Mouse (Mus musculus) stomach, embryonic 14.5 days (tissue): ENCODE results near the gene Mroh2a. TPM values are rescaled to one million over a fixed set of nuclear protein-coding genes. Genes with fewer than 3 reads are reported as not detected.

Source experiments
- ATAC-seq: fragments of 200-750 bp; cut with Nextera tagmentation; 2 replicates; pipeline ENCODE4 v1.8.0; 2017; ENCODE audit warnings: low read depth, moderate TSS enrichment; ENCODE audit not compliant: insufficient number of reproducible peaks, insufficient read depth, low FRiP score
- H3K27ac ChIP-seq: fragments of 300-500 bp; sonication (generic); 2 replicates; pipeline ENCODE4 v1.5.1; 2014; ENCODE audit warnings: mild to moderate bottlenecking, low read length, moderate library complexity, mixed read lengths
- H3K27me3 ChIP-seq: fragments of 300-500 bp; sonication (generic); 2 replicates; pipeline ENCODE4 v1.6.1; 2014; ENCODE audit warnings: low read length, control low read depth, mixed read lengths; ENCODE audit not compliant: control insufficient read depth, insufficient read depth
- H3K36me3 ChIP-seq: fragments of 300-500 bp; sonication (generic); 2 replicates; pipeline ENCODE4 v1.6.1; 2014; ENCODE audit warnings: mild to moderate bottlenecking, control low read depth, low read length, moderate library complexity, mixed read lengths; ENCODE audit not compliant: control insufficient read depth, insufficient read depth
- H3K4me1 ChIP-seq: fragments of 300-500 bp; sonication (generic); 2 replicates; pipeline ENCODE4 v1.6.1; 2014; ENCODE audit warnings: low read length, control low read depth, mixed read lengths; ENCODE audit not compliant: control insufficient read depth, insufficient read depth
- H3K4me2 ChIP-seq: fragments of 300-500 bp; sonication (generic); replicated peaks from 2 replicates; pipeline ENCODE4 v1.6.1; 2014; ENCODE audit warnings: low read depth, low read length, control low read depth
- H3K4me3 ChIP-seq: fragments of 300-500 bp; sonication (generic); 2 replicates; pipeline ENCODE4 v1.5.1; 2014; ENCODE audit warnings: low read depth, low read length, control low read depth
- H3K9ac ChIP-seq: fragments of 300-500 bp; sonication (generic); replicated peaks from 2 replicates; pipeline ENCODE4 v1.6.1; 2014; ENCODE audit warnings: low read depth, mild to moderate bottlenecking, control low read depth, low read length, moderate library complexity, mixed read lengths
- H3K9me3 ChIP-seq: fragments of 300-500 bp; sonication (generic); 2 replicates; pipeline ENCODE4 v1.6.1; 2016; ENCODE audit warnings: low read depth, low read length, control low read depth; ENCODE audit not compliant: control insufficient read depth
- WGBS: fragments of 180-500 bp; shearing (Covaris S2); extraction: QIAGEN DNeasy Blood & Tissue Kit; methylation state at CpG from one replicate; pipeline ENCODE4 v1.1.7; 2014; 5-methylcytosine and 5-hydroxymethylcytosine counted together
- polyA plus RNA-seq: library from polyadenylated mRNA; unstranded; fragments of >200 nt; fragmentation: Nextera tagmentation; extraction: Ambion mirVana; gene quantifications from 2 replicates; pipeline ENCODE4 v1.2.1, GENCODE M21; 2014

Gene Mroh2a
- polyA plus RNA-seq, 1 experiment from 2014 or later, result 1.9 TPM

DNA sequence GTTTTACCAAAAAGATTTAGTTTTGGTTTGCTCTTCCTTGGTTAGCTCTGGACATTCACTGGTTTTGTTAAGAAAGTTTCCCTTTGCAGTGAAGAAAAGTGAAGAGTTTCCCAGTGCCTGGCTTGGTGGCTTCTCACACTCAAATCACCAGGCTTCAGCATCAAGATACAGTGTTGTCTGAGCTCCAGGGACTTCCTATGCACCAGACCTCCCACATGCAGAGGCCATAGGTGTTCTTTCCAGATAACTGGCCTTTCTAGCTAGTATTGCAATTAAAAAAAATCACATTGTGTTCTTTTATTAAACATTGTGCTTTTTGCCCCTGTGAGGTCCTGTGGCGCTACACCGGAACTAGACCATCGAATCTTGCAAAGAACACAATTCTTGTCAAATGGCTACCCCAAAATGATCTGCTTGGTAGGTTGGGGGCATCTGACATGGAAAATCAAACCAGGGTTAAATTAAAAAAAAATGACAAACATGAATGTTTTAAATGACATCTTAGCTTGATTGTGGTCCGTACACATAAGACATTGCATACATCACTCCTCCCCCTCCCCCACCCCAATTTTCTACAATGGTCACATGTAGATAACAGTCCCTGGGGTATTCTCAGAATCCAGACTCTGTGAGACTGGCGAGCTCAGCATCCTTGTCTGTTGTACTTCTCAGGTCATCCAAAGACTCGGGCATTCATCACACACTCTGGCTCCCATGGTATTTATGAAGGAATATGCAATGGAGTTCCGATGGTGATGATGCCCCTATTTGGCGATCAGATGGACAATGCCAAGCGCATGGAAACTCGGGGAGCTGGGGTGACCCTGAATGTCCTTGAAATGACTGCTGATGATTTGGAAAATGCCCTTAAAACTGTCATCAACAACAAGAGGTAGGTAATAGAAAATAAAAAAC, 11.1 kb upstream of the Mroh2a start:
- no peak for ATAC-seq
- no peak overlapping the region for H3K4me3 ChIP-seq
- no peaks in the 10 kb centered on the region for H3K36me3 ChIP-seq
- no peak overlapping the region for H3K9ac ChIP-seq
- no peaks in the 10 kb centered on the region for H3K4me1 ChIP-seq
- H3K4me2 ChIP-seq, result no peak overlapping the region
- H3K27me3 ChIP-seq, result no peaks in the 10 kb centered on the region
- no peak overlapping the region for H3K27ac ChIP-seq
- H3K9me3 ChIP-seq, result peaks cover 60% of the 10 kb centered on the region
- 73% methylated on average over 10 of the region's 10 CpGs for WGBS

DNA sequence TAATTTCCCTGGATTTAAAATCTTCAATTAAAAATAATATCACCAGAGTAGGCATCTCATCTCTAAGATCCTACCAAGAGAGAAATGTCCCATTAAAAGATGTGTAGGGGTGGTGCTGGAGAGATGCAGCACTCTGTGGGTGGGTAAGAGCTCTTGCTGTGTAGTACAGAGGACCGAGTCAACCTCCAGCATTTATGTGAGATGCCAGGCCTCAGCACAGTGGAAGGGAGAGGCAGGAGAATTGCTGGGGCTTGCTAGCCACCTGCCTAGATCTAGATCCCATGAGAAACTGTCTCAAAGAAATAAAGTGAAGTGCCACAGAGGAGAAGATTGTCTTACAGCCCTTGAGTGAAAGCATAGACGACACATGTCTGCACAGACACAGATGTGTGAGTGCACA, 10.2 kb upstream of the Mroh2a start:
- Histone ChIP-seq H3K4me2 (no peak overlapping the region), H3K4me3 (no peak overlapping the region), H3K9ac (no peak overlapping the region), H3K27ac (no peak overlapping the region), H3K36me3 (no peaks in the 10 kb centered on the region), H3K27me3 (no peaks in the 10 kb centered on the region), H3K4me1 (no peaks in the 10 kb centered on the region), H3K9me3 (peaks cover 57% of the 10 kb centered on the region)
- WGBS, result 60% methylated on average over 2 of the region's 2 CpGs
- ATAC-seq, result no peak

DNA sequence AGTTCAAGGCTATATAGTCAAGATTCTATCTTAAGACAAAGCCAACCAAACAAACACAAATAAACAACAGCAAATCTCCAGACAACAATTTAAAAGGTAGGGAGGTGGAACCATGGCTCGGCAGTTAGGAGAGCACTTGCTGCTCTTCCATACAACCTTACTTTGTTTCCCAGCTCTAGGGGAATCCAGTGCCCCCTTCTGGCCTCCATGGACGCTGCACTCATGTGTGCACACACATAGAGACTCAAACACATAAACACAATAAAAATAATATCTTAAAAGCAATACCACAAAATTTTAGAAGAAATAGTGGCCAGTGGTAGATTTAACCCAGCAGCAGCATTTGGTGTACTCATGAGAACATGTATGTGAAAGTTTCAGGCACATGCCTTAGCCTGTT, 9.6 kb upstream of the Mroh2a start:
- H3K9me3 ChIP-seq, result peaks cover 53% of the 10 kb centered on the region
- no peaks in the 10 kb centered on the region for H3K27me3 ChIP-seq
- H3K4me3 ChIP-seq, result no peak overlapping the region
- H3K4me1 ChIP-seq, result no peaks in the 10 kb centered on the region
- ATAC-seq, result no peak
- H3K27ac ChIP-seq, result no peak overlapping the region
- H3K4me2 ChIP-seq, result no peak overlapping the region
- H3K36me3 ChIP-seq, result no peaks in the 10 kb centered on the region
- WGBS, result 62% methylated on average over 2 of the region's 2 CpGs
- no peak overlapping the region for H3K9ac ChIP-seq

DNA sequence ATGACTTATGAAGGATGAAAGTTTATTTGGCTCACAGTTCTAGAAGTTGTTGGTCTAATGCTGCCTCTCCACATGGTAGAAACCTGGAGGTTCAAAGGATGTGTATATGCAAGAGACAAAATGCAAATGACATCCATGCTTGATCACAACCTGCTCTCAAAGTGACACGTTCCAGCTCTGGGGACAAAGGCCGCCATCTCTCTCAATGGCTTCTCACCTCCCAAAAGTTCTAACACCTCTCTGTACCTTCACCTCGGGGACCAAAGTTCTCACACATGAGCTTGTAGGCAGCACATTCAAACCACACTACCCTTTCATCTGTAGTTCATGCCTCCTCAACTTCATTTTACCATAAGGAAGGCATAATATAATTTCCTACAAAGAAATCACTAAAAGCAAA, 9.2 kb upstream of the Mroh2a start:
- H3K4me1 ChIP-seq, result no peaks in the 10 kb centered on the region
- H3K9ac ChIP-seq, result no peak overlapping the region
- H3K27me3 ChIP-seq, result no peaks in the 10 kb centered on the region
- no peak overlapping the region for H3K4me3 ChIP-seq
- no peaks in the 10 kb centered on the region for H3K36me3 ChIP-seq
- H3K27ac ChIP-seq, result no peak overlapping the region
- 42% methylated on average over 3 of the region's 3 CpGs for WGBS
- H3K9me3 ChIP-seq, result peaks cover 51% of the 10 kb centered on the region
- no peak for ATAC-seq
- H3K4me2 ChIP-seq, result no peak overlapping the region

DNA sequence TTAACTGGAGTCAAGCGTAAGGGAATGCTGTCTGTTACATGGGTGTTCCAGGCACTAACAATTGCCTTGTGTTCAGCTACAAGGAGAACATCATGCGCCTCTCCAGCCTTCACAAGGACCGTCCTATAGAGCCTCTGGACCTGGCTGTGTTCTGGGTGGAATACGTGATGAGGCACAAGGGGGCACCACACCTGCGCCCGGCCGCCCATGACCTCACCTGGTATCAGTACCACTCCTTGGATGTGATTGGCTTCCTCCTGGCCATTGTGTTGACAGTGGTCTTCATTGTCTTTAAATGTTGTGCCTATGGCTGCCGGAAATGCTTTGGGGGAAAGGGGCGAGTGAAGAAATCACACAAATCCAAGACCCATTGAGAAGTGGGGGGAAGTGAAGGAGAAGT, 8.7 kb upstream of the Mroh2a start:
- WGBS, result 75% methylated on average over 9 of the region's 9 CpGs
- H3K9me3 ChIP-seq, result peaks cover 46% of the 10 kb centered on the region
- H3K4me2 ChIP-seq, result no peak overlapping the region
- H3K4me3 ChIP-seq, result no peak overlapping the region
- no peak overlapping the region for H3K9ac ChIP-seq
- H3K27ac ChIP-seq, result no peak overlapping the region
- no peaks in the 10 kb centered on the region for H3K27me3 ChIP-seq
- no peaks in the 10 kb centered on the region for H3K36me3 ChIP-seq
- no peaks in the 10 kb centered on the region for H3K4me1 ChIP-seq
- ATAC-seq, result no peak

DNA sequence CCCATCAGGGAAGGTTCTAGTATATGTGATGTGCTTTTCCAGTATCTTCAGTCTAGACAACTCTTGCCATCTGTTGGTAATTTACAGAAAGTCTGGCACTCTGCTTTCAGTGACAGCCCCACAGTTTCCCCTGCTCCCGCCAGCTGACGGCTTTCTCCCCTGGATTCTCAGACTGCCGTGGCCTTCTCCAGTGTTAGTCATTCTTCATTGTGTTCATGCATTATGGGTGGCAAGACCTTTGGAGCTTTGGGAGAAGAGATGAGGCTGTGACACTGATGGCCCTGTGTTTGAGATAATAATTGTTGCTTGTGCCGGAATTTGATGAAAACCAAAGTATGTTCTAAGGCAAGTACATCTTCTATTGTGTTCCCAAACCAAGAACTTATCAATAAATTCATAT, 8.2 kb upstream of the Mroh2a start:
- peaks cover 41% of the 10 kb centered on the region for H3K9me3 ChIP-seq
- H3K9ac ChIP-seq, result no peak overlapping the region
- H3K4me1 ChIP-seq, result no peaks in the 10 kb centered on the region
- H3K27me3 ChIP-seq, result no peaks in the 10 kb centered on the region
- H3K36me3 ChIP-seq, result no peaks in the 10 kb centered on the region
- ATAC-seq, result no peak
- H3K4me2 ChIP-seq, result no peak overlapping the region
- no peak overlapping the region for H3K4me3 ChIP-seq
- H3K27ac ChIP-seq, result no peak overlapping the region
- 49% methylated on average over 4 of the region's 4 CpGs for WGBS

DNA sequence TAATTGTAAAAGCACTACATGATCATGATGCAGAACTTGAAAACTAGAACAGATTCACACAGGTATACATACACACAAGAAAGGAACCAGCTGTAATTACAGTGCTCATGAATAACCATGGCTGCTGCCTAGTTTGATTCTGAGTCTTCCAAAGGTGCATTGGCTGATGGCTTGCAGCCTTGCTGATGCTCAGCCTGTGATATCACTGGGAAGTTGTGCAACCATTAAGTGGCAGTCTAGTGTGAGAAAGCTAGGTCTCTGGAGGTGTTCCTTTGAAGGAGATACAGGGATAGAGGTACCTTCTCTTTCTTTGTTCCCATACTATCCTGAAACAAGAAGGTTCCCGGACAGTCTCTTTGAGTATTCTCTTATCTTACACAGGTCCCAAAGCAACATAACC, 7.7 kb upstream of the Mroh2a start:
- Histone ChIP-seq H3K9ac (no peak overlapping the region), H3K4me1 (no peaks in the 10 kb centered on the region), H3K9me3 (peaks cover 36% of the 10 kb centered on the region), H3K27ac (no peak overlapping the region), H3K4me2 (no peak overlapping the region), H3K4me3 (no peak overlapping the region), H3K36me3 (no peaks in the 10 kb centered on the region), H3K27me3 (no peaks in the 10 kb centered on the region)
- no peak for ATAC-seq
- 21% methylated on average over 1 of the region's 1 CpGs for WGBS

DNA sequence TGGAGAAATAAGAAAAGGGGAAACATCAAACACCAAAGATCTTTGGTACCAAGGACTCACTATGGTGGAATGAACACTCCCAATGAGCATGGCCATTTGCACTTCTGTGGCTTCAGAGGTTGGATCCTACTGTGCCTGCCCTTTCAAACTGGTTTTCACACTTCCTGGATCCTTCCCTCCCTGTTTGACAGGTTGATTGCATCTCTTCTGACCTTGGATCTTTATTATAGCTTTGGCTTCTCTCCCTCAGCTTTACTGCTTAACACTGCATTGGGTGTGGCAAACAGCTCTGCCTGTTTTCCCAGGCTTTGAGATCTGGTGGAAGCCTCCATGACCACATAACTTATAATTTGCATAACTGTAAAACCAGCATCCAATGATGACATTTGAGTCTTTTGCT, 6.5 kb upstream of the Mroh2a start:
- no peaks in the 10 kb centered on the region for H3K36me3 ChIP-seq
- no peaks in the 10 kb centered on the region for H3K4me1 ChIP-seq
- no peaks in the 10 kb centered on the region for H3K27me3 ChIP-seq
- H3K27ac ChIP-seq, result no peak overlapping the region
- no peak overlapping the region for H3K4me3 ChIP-seq
- ATAC-seq, result no peak
- H3K9me3 ChIP-seq, result peaks cover 26% of the 10 kb centered on the region
- no peak overlapping the region for H3K4me2 ChIP-seq
- H3K9ac ChIP-seq, result no peak overlapping the region

DNA sequence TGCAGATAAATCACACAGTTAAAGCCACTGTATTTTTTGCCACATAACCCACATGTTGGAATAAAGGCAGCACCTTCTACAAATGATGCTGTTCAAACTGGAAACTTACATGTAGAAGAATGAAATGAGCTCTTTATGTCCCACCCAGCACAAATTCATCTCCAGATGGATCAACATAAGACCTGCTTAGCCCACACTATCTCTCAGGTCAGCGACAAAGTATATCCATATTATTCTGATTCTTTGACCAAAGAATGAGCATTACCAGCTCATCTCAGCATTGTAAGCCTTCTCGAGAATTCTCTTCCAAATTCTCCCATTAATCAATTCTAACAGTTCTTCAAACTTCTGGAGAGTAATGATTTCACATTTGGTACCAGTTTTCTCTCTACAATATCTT, 4.6 kb upstream of the Mroh2a start:
- WGBS, result 53% methylated on average over 2 of the region's 2 CpGs
- ATAC-seq, result no peak
- no peak overlapping the region for H3K4me3 ChIP-seq
- peaks cover 25% of the 10 kb centered on the region for H3K9me3 ChIP-seq
- no peaks in the 10 kb centered on the region for H3K27me3 ChIP-seq
- H3K4me2 ChIP-seq, result no peak overlapping the region
- H3K4me1 ChIP-seq, result no peaks in the 10 kb centered on the region
- H3K36me3 ChIP-seq, result no peaks in the 10 kb centered on the region
- no peak overlapping the region for H3K27ac ChIP-seq
- H3K9ac ChIP-seq, result no peak overlapping the region
